23 mouse cellular contexts compared by ENCODE assay signal in the genomic region with DNA sequence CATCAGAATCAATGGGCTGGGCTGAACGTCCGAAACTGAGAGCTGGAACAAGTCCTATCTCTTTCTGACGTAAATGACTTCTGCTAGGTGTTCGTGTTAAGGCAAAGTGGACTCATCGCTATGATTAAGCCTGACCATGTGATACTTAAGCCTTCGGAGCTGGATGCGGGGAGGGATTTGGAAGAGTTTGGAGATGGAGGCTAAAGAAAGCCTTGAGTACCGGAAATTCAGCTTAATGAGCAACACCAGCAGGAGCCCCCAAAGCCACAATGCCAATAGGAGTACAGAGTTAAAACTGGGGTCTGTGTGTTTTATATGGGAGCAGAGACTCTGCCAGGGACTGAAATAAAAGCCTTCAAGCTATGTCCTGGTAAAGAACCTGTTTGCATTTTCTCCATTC. TPM values are rescaled to one million over a fixed set of nuclear protein-coding genes. Genes with fewer than 3 reads are reported as not detected.
A peak's percentile ranks its signal among the peaks of the same experiment; 100 is the strongest.
DNase-seq lines count a peak whose midpoint lies in the region; ATAC-seq and TF ChIP-seq lines count a peak whose summit lies in the region.
"Had no signal": no experiment of that assay in that cellular context is flagged by ENCODE, and none has a peak within 500 bp of the region (broad histone marks: within the 10 kb centered on the region; RNA-seq: fewer than 3 reads in every experiment).

No protein-coding gene starts in this region.

- no peak overlapping the region for H3K27ac ChIP-seq in CH12.LX (ENCODE audit: insufficient read depth, low read depth)
- no peak overlapping the region for H3K27ac ChIP-seq in kidney, embryonic 16.5 days (ENCODE audit: low read length)

- no peak for TF ChIP-seq POLR2A in CH12.LX (IDR thresholded peaks at IDR 0.05; ENCODE audit: low read depth, low read length)

- no peaks in the 10 kb centered on the region for H3K36me3 ChIP-seq in CH12.LX (replicated peaks in 1 of 2; ENCODE audit: control insufficient read depth in 1 of 2, insufficient read depth in 1 of 2, low read length in 1 of 2)
- H3K36me3 ChIP-seq in E14TG2a.4 (ENCODE audit: insufficient read depth, low read length): no peaks in the 10 kb centered on the region
- H3K36me3 ChIP-seq in kidney, embryonic 16.5 days (ENCODE audit: insufficient read depth, low read length): no peaks in the 10 kb centered on the region
- H3K36me3 ChIP-seq: G1E had no signal

- TF ChIP-seq RAD21 in CH12.LX (IDR thresholded peaks at IDR 0.05; ENCODE audit: low read depth, low read length): no peak

- WGBS in kidney, embryonic 16.5 days: 86% methylated on average over 8 of the region's 8 CpGs

- H3K27me3 ChIP-seq in CH12.LX (replicated peaks) (peaks cover 3% of the 10 kb centered on the region), E14TG2a.4 (ENCODE audit: insufficient read depth, low read length) (no peaks in the 10 kb centered on the region)
- H3K27me3 ChIP-seq in kidney, embryonic 16.5 days (ENCODE audit: insufficient read depth, low read length): no peaks in the 10 kb centered on the region

- DNase-seq in CH12.LX (ENCODE audit: extremely low read depth): no peak
- DNase-seq in R1 (ENCODE audit: low read depth, low spot score): peak; percentile 51
- DNase-seq in natural killer cell, adult 2 months (ENCODE audit: low spot score in 2 of 2): no peak
- no peak for DNase-seq in kidney, postnatal 14 days
- DNase-seq: adrenal gland, adult 2 months; adrenal gland, adult 8-10 months; adrenal gland, postnatal 10 days; adrenal gland, postnatal 14 days; adrenal gland, postnatal 25 days; adrenal gland, postnatal 36 days; B cell, adult 2 months; cerebellum, adult 11 months; cerebellum, adult 11-12 months; cerebellum, adult 18-20 months; cerebellum, adult 2 months; cerebellum, adult 8-10 months; cerebellum, adult 9-10 months had no signal

- dilution Hi-C loops in CH12.LX (cut with MboI; ENCODE audit: extremely low pct_ligation_motif_present, extremely low pct_unique_long_range_greater_than_20kb, low sequenced_read_pairs): no loop called here

- no peak for TF ChIP-seq EP300 in CH12.LX (IDR thresholded peaks at IDR 0.05; ENCODE audit: low read length)

- TF ChIP-seq CTCF in CH12.LX (conservative IDR thresholded peaks at IDR 0.05 in 1 of 2, IDR thresholded peaks at IDR 0.05 in 1 of 2; ENCODE audit: low read depth in 2 of 2, low read length in 2 of 2) (no peak), E14TG2a.4 (conservative IDR thresholded peaks at IDR 0.05; ENCODE audit: low read length) (no peak)

- no peak overlapping the region for H3K4me3 ChIP-seq in CH12.LX (replicated peaks in 1 of 3; ENCODE audit: low read depth in 2 of 3, low read length in 2 of 3, poor library complexity in 1 of 3)
- peak overlapping the region; percentile 33 for H3K4me3 ChIP-seq in E14TG2a.4 (replicated peaks; ENCODE audit: low read length)
- H3K4me3 ChIP-seq in kidney, embryonic 16.5 days (ENCODE audit: low read length): no peak overlapping the region

- no peaks in the 10 kb centered on the region for H3K79me2 ChIP-seq in CH12.LX (replicated peaks; ENCODE audit: control insufficient read depth, extremely low read depth, insufficient read depth, poor library complexity, severe bottlenecking)

- H3K4me1 ChIP-seq in CH12.LX (ENCODE audit: control insufficient read depth in 1 of 2, insufficient read depth in 2 of 2) (peaks cover 0 to 9% of the 10 kb centered on the region in 2 experiments; a peak in 2 of 4 replicates), E14TG2a.4 (replicated peaks; ENCODE audit: low read depth, low read length) (peaks cover 74% of the 10 kb centered on the region)
- no peaks in the 10 kb centered on the region for H3K4me1 ChIP-seq in kidney, embryonic 16.5 days (ENCODE audit: insufficient read depth, low read length)

- in situ Hi-C loops in CH12.LX (cut with MboI; ENCODE audit: low pct_ligation_motif_present, low pct_unique_long_range_greater_than_20kb, low sequenced_read_pairs): no loop called here

- H3K9me3 ChIP-seq in CH12.LX (replicated peaks; ENCODE audit: low read length): no peaks in the 10 kb centered on the region
- no peaks in the 10 kb centered on the region for H3K9me3 ChIP-seq in E14TG2a.4 (ENCODE audit: low read length)
- no peaks in the 10 kb centered on the region for H3K9me3 ChIP-seq in kidney, embryonic 16.5 days (ENCODE audit: low read length)
- H3K9me3 ChIP-seq: G1E had no signal

- 0 out of 2 replicates have a peak overlapping the region, but pooled peaks have one; percentile 37 for H3K4me2 ChIP-seq in CH12.LX (ENCODE audit: insufficient read depth, low read depth, poor library complexity, severe bottlenecking)
- H3K4me2 ChIP-seq in kidney, embryonic 16.5 days (replicated peaks; ENCODE audit: low read depth, low read length): no peak overlapping the region

- no peak overlapping the region for H3K9ac ChIP-seq in CH12.LX (ENCODE audit: insufficient read depth, low read depth)
- H3K9ac ChIP-seq in kidney, embryonic 16.5 days (replicated peaks; ENCODE audit: low read length): no peak overlapping the region

- no peak for ATAC-seq in kidney, embryonic 16.5 days (ENCODE audit: low FRiP score, low TSS enrichment)
- ATAC-seq: activated CD4-positive, CD25-positive, alpha-beta regulatory T cell, adult 4 months; CD4-positive, CD25-positive, alpha-beta regulatory T cell, adult 4 months; Patski had no signal

TF ChIP-seq in CH12.LX, 34 proteins besides CTCF, POLR2A, EP300 and RAD21:
- TF ChIP-seq RCOR1 (conservative IDR thresholded peaks at IDR 0.05; ENCODE audit: low read depth, low read length) (no peak), ZMIZ1 (IDR thresholded peaks at IDR 0.05; ENCODE audit: low read depth, low read length) (no peak), MAZ (IDR thresholded peaks at IDR 0.05; ENCODE audit: low read depth, low read length) (no peak), MYC (IDR thresholded peaks at IDR 0.05; ENCODE audit: low read depth, low read length) (no peak)

RNA-seq across cellular contexts. Expression of a gene that starts 29.7 kb away (rescaled TPM):
- total RNA-seq in CH12.LX (2012; rRNA removed) (32.4 and 39.2 TPM in 2 replicates), CH12.LX (2014; rRNA removed) (90.8 and 102 TPM in 2 replicates)
- polyA plus RNA-seq in CH12.LX (2012; ENCODE audit: insufficient read length, low read depth): 75.2 and 85.0 TPM in 2 replicates
- polyA plus RNA-seq in kidney, embryonic 16.5 days (2015; fragmentation: Nextera tagmentation; extraction: Ambion mirVana): 53.7 and 65.7 TPM in 2 replicates

RNA-seq across cellular contexts. Expression of a gene that starts 51.7 kb away (rescaled TPM):
- total RNA-seq in CH12.LX (2012; rRNA removed) (0.04 TPM in 1 of 2 replicates, not detected in the other), CH12.LX (2014; rRNA removed) (not detected in 2 replicates)
- polyA plus RNA-seq in CH12.LX (2012; ENCODE audit: insufficient read length, low read depth): not detected in 2 replicates
- 13.2 and 13.5 TPM in 2 replicates for polyA plus RNA-seq in kidney, embryonic 16.5 days (2015; fragmentation: Nextera tagmentation; extraction: Ambion mirVana)
- polyA plus RNA-seq: G1E had no signal

Comparison
In these comparisons a context has a peak if more than half of its experiments do, and no peak if none do; other contexts are left out.
1. RNA of a gene that starts 51.7 kb away (polyA plus RNA-seq): 13.2 to 13.5 TPM in kidney, embryonic 16.5 days; not detected in CH12.LX; every median in the first group is over 10 times any median in the second.